Mouse (Mus musculus): ENCODE measurements at regions not wholly inside any gene's neighbourhood (a gene's known extent, or its start where the extent isn't known, plus 50 kb on each side); places are given as distances from the start of the nearest gene placed in this dataset.

- Histone ChIP-seq H3K27ac (ENCODE audit: control insufficient read depth, insufficient read depth, low read depth, low read length) (no peak overlapping the region), H3K4me3 (ENCODE audit: control insufficient read depth, low read depth, low read length) (no peak overlapping the region), H3K4me1 (ENCODE audit: control insufficient read depth, insufficient read depth, low read length) (no peaks in the 10 kb centered on the region), H3K36me3 (ENCODE audit: control insufficient read depth, insufficient read depth, low read length) (no peaks in the 10 kb centered on the region), H3K27me3 (ENCODE audit: control insufficient read depth, insufficient read depth, low read length) (no peaks in the 10 kb centered on the region)
- no peak for TF ChIP-seq CTCF (IDR thresholded peaks at IDR 0.05; ENCODE audit: control insufficient read depth, insufficient read depth, insufficient replicate concordance, low read depth, low read length)
- TF ChIP-seq POLR2A (IDR thresholded peaks at IDR 0.05; ENCODE audit: control insufficient read depth, low read depth, low read length), result no peak
Measured at GRCm38 (mm10) chrX:139392777-139393176, 59.3 kb downstream of the Trap1a start.

GRCm38 (mm10) chrX:139416701-139417100 lies 63.5 kb upstream of the D330045A20Rik start:
- Histone ChIP-seq H3K27ac (ENCODE audit: control insufficient read depth, insufficient read depth, low read depth, low read length) (no peak overlapping the region), H3K27me3 (ENCODE audit: control insufficient read depth, insufficient read depth, low read length) (no peaks in the 10 kb centered on the region), H3K36me3 (ENCODE audit: control insufficient read depth, insufficient read depth, low read length) (no peaks in the 10 kb centered on the region), H3K4me1 (ENCODE audit: control insufficient read depth, insufficient read depth, low read length) (no peaks in the 10 kb centered on the region), H3K4me3 (ENCODE audit: control insufficient read depth, low read depth, low read length) (no peak overlapping the region)
- no peak for TF ChIP-seq CTCF (IDR thresholded peaks at IDR 0.05; ENCODE audit: control insufficient read depth, insufficient read depth, insufficient replicate concordance, low read depth, low read length)
- TF ChIP-seq POLR2A (IDR thresholded peaks at IDR 0.05; ENCODE audit: control insufficient read depth, low read depth, low read length), result no peak

- no peak overlapping the region for H3K27ac ChIP-seq (ENCODE audit: control insufficient read depth, insufficient read depth, low read depth, low read length)
- no peaks in the 10 kb centered on the region for H3K36me3 ChIP-seq (ENCODE audit: control insufficient read depth, insufficient read depth, low read length)
- H3K27me3 ChIP-seq (ENCODE audit: control insufficient read depth, insufficient read depth, low read length), result no peaks in the 10 kb centered on the region
- no peak overlapping the region for H3K4me3 ChIP-seq (ENCODE audit: control insufficient read depth, low read depth, low read length)
- H3K4me1 ChIP-seq (ENCODE audit: control insufficient read depth, insufficient read depth, low read length), result no peaks in the 10 kb centered on the region
- TF ChIP-seq POLR2A (IDR thresholded peaks at IDR 0.05; ENCODE audit: control insufficient read depth, low read depth, low read length) (no peak), CTCF (IDR thresholded peaks at IDR 0.05; ENCODE audit: control insufficient read depth, insufficient read depth, insufficient replicate concordance, low read depth, low read length) (no peak)
Measured at GRCm38 (mm10) chrX:139419867-139420266, 60.3 kb upstream of the D330045A20Rik start.

- no peak overlapping the region for H3K4me3 ChIP-seq (ENCODE audit: control insufficient read depth, low read depth, low read length)
- H3K27ac ChIP-seq (ENCODE audit: control insufficient read depth, insufficient read depth, low read depth, low read length), result no peak overlapping the region
- no peaks in the 10 kb centered on the region for H3K36me3 ChIP-seq (ENCODE audit: control insufficient read depth, insufficient read depth, low read length)
- no peaks in the 10 kb centered on the region for H3K4me1 ChIP-seq (ENCODE audit: control insufficient read depth, insufficient read depth, low read length)
- TF ChIP-seq CTCF (IDR thresholded peaks at IDR 0.05; ENCODE audit: control insufficient read depth, insufficient read depth, insufficient replicate concordance, low read depth, low read length) (peak; percentile 44; the same call in 1 of the 2 replicates), POLR2A (IDR thresholded peaks at IDR 0.05; ENCODE audit: control insufficient read depth, low read depth, low read length) (no peak)
- H3K27me3 ChIP-seq (ENCODE audit: control insufficient read depth, insufficient read depth, low read length), result no peaks in the 10 kb centered on the region
Measured at GRCm38 (mm10) chrX:139424307-139424706, 55.9 kb upstream of the D330045A20Rik start.

Measured in testis, adult 2 months (tissue).